Mouse (Mus musculus) hindbrain, postnatal 0 days (tissue): ENCODE results near the gene Fhl2. TPM values are rescaled to one million over a fixed set of nuclear protein-coding genes. Genes with fewer than 3 reads are reported as not detected.

ENCODE experiments used
- ATAC-seq: fragments of 200-750 bp; cut with Nextera tagmentation; 2 replicates; pipeline ENCODE4 v1.8.0; 2017; ENCODE audit warnings: mild to moderate bottlenecking, moderate TSS enrichment, moderate library complexity
- DNase-seq: peaks from one replicate; pipeline ENCODE4 v3.0.0-alpha.2; 2015; ENCODE audit warnings: low spot score
- H3K27ac ChIP-seq: fragments of 300-500 bp; sonication (generic); 2 replicates; pipeline ENCODE4 v1.5.1; 2014; ENCODE audit warnings: mild to moderate bottlenecking
- H3K27me3 ChIP-seq: fragments of 300-500 bp; sonication (generic); 2 replicates; pipeline ENCODE4 v1.6.1; 2014; ENCODE audit warnings: low read length, mixed read lengths; ENCODE audit not compliant: insufficient read depth
- H3K36me3 ChIP-seq: fragments of 300-500 bp; sonication (generic); 2 replicates; pipeline ENCODE4 v1.6.1; 2014; ENCODE audit warnings: low read length, mixed read lengths; ENCODE audit not compliant: insufficient read depth
- H3K4me1 ChIP-seq: fragments of 300-500 bp; sonication (generic); 2 replicates; pipeline ENCODE4 v1.6.1; 2014; ENCODE audit warnings: antibody characterized with exemption, low read length, mixed read lengths; ENCODE audit not compliant: insufficient read depth
- H3K4me2 ChIP-seq: fragments of 300-500 bp; sonication (generic); 2 replicates; pipeline ENCODE4 v1.6.1; 2014; ENCODE audit warnings: low read depth, mild to moderate bottlenecking, low read length, moderate library complexity, mixed read lengths
- H3K4me3 ChIP-seq: fragments of 300-500 bp; sonication (generic); 2 replicates; pipeline ENCODE4 v1.5.1; 2014; ENCODE audit warnings: low read length
- H3K9ac ChIP-seq: fragments of 300-500 bp; sonication (generic); replicated peaks from 2 replicates; pipeline ENCODE4 v1.6.1; 2014; ENCODE audit warnings: mild to moderate bottlenecking, low read length, moderate library complexity, mixed read lengths
- H3K9me3 ChIP-seq: fragments of 300-500 bp; sonication (generic); 2 replicates; pipeline ENCODE4 v1.6.1; 2016; ENCODE audit warnings: low read length, mixed read lengths
- CTCF ChIP-seq: IDR thresholded peaks from 2 replicates; pipeline ENCODE4 v1.5.1; 2016; ENCODE audit warnings: antibody characterized with exemption, control low read depth, low read depth
- WGBS: fragments of 180-500 bp; shearing (Covaris S2); extraction: QIAGEN DNeasy Blood & Tissue Kit; methylation state at CpG from one replicate; pipeline ENCODE4 v1.1.7; 2014; 5-methylcytosine and 5-hydroxymethylcytosine counted together
- polyA plus RNA-seq: library from polyadenylated mRNA; unstranded; fragments of >200 nt; fragmentation: Nextera tagmentation; extraction: Ambion mirVana; gene quantifications from 2 replicates; pipeline ENCODE4 v1.2.1, GENCODE M21; 2015
- total RNA-seq: library from RNA; depleted of rRNA; stranded (reverse); fragments of >200 nt; gene quantifications from 2 replicates; pipeline ENCODE4 v1.2.3, GENCODE M21; 2014

The Fhl2 gene
- total and polyA plus RNA-seq, 2 experiments from 2014 or later: 24.5 to 29.7 TPM

DNA sequence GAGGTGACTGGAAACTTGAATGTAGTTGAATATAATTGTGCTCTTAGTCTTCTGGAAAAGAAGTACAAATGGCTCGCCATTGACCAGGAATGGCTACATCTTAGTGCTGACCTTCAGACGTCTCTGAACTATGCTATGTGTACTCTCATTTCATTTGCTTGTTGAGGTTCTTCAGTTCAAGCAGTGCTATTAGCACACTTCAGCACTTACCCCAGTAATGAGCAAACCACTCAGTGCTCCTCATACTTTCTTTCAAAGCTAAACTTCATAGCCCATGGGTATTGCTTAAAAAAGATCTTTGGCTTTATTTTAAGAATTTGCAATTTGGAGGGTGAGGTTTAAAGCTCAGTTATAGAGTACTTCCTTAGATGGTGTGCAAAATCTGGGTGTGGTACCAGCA lies 88.1 kb downstream of the Fhl2 start:
- Histone ChIP-seq H3K36me3 (peaks cover 35% of the 10 kb centered on the region), H3K9me3 (no peaks in the 10 kb centered on the region), H3K27me3 (no peaks in the 10 kb centered on the region), H3K4me1 (no peaks in the 10 kb centered on the region), H3K4me2 (no peak overlapping the region), H3K9ac (no peak overlapping the region), H3K27ac (no peak overlapping the region), H3K4me3 (no peak overlapping the region)
- WGBS: 94% methylated on average over 2 of the region's 2 CpGs
- no peak for ATAC-seq
- TF ChIP-seq CTCF: no peak
- no peak for DNase-seq

DNA sequence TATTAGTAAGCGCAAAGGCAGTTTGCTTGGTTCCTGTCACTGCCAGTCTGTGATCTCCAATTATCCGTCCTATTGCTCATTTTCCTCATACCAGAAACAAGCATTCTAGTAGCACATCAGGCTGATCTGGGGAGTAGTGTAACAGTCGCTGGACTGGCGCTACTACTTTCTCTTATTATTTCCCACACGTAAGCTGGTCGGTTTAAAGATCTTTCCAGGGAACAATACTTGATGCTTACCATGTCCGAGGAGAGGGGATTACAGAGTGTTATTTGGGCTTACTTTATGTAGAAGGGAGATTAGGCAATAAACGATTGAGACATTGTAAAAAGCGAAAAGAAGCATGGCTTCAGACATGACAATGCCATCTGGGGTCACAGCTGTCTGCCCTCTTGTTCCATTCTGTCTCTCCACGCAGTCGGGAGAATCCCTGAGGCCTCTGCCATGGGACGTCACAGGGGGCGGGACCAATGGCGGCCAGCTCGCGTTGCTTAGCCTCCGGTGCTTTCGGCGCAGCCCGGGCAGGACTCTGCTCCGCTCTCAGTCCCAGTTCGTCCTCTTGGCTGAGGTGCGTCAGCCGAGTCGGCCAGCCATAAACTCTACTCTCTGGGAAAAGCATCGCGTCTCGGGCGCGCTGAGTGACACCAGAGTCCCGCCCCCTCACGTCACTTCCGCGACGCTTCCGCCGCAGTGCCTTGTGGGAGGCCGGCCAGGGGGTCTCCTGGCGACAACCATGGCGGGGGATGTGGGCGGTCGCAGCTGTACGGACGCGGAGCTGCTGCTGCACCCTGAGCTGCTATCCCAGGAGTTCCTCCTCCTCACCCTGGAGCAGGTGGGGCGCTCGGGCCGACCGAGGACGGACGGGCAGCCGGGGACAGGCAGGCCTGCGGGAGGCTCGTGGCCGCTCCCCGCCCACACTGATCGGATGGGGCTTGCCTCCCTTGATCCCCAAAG lies 98.5 kb downstream of the Fhl2 start, which contains the start of the genes Tgfbrap1 and AI597479:
Gene Tgfbrap1, minus strand, starts transcription at position 607 of the 954 bp plus-strand sequence.
Gene AI597479, plus strand, starts transcription at position 680 of the 954 bp plus-strand sequence.
- Histone ChIP-seq H3K27me3 (no peaks in the 10 kb centered on the region), H3K4me3 (peak within 1 kb of the TSS; percentile 62), H3K36me3 (no peaks in the 10 kb centered on the region), H3K9ac (peak within 1 kb of the TSS; percentile 84), H3K27ac (peak within 1 kb of the TSS; percentile 99), H3K4me2 (peak within 1 kb of the TSS; percentile 86), H3K9me3 (no peaks in the 10 kb centered on the region), H3K4me1 (peaks cover 4% of the 10 kb centered on the region; the same call in 1 of the 2 replicates)
- ATAC-seq (peak; percentile 98), DNase-seq (peak; percentile 97)
- 1% methylated on average over 57 of the region's 57 CpGs for WGBS
- TF ChIP-seq CTCF: no peak

- 82% methylated on average over 2 of the region's 2 CpGs for WGBS
Observed at GRCm38 (mm10) chr1:43094206-43094605, 102.6 kb downstream of the Fhl2 start.

GRCm38 (mm10) chr1:43092056-43093015 lies 104.4 kb downstream of the Fhl2 start:
- H3K27me3 ChIP-seq: no peaks in the 10 kb centered on the region
- DNase-seq: peak; percentile 79
- H3K9ac ChIP-seq: peak overlapping the region; percentile 80
- ATAC-seq: peak; percentile 87
- no peak for TF ChIP-seq CTCF
- H3K4me3 ChIP-seq: peak overlapping the region; percentile 65
- WGBS: under 1% methylated on average over 83 of the region's 102 CpGs
- peak overlapping the region; percentile 61 for H3K4me2 ChIP-seq
- peak overlapping the region; percentile 90 for H3K27ac ChIP-seq
- no peaks in the 10 kb centered on the region for H3K9me3 ChIP-seq
- peaks cover 8% of the 10 kb centered on the region; the same call in 1 of the 2 replicates for H3K4me1 ChIP-seq
- no peaks in the 10 kb centered on the region for H3K36me3 ChIP-seq

More at GRCm38 (mm10) chr1:43094206-43094605, 102.6 kb downstream of the Fhl2 start:
- Histone ChIP-seq H3K36me3 (no peaks in the 10 kb centered on the region), H3K27me3 (no peaks in the 10 kb centered on the region), H3K4me3 (no peak overlapping the region), H3K4me1 (peaks cover 10% of the 10 kb centered on the region; the same call in 1 of the 2 replicates), H3K9me3 (no peaks in the 10 kb centered on the region), H3K27ac (no peak overlapping the region), H3K9ac (no peak overlapping the region), H3K4me2 (no peak overlapping the region)
- DNase-seq: no peak
- no peak for ATAC-seq
- TF ChIP-seq CTCF: no peak

DNA sequence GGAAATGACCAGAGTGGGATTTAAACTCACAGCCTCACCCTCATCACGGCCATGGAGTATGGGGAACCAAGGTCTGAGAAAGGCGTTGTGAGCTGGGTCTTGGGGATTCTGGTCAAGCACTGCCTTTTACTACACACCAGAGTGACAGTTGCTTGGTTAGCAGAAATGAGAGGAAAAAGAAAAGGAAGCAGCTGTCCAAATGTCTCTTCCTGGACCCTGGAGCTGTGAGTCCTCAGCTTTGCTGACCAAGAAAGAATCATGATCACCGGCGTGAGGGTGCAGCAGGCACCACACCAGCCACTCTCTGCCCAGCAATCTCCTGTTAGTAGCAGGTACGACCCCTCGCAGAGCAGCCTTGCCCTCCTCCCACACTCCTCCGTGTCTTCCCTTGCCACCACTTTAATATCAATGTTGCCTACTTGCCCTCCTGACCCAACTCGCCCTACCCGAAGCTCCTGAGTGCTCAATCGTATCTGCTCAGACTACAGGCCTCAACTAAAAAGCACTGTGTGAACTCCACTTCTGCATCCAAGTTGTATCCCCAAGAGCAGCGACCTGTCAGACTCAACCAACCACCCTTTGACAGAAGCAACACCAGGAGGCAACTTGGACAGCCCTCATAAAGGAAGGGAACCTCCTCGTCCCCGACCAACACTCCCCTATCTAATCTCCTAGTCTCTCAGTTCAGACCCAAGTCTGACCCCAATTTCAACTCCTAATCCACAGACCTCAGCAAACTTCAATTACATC lies 105.3 kb downstream of the Fhl2 start:
- WGBS: 46% methylated on average over 13 of the region's 13 CpGs
- no peak for DNase-seq
- Histone ChIP-seq H3K27ac (peak overlapping the region; percentile 90; the same call in 1 of the 2 replicates), H3K4me2 (peak overlapping the region; percentile 61), H3K27me3 (no peaks in the 10 kb centered on the region), H3K4me1 (peaks cover 6% of the 10 kb centered on the region; the same call in 1 of the 2 replicates), H3K4me3 (peak overlapping the region; percentile 65), H3K9me3 (no peaks in the 10 kb centered on the region), H3K36me3 (no peaks in the 10 kb centered on the region), H3K9ac (peak overlapping the region; percentile 80)
- peak; percentile 27; the same call in 1 of the 2 replicates for ATAC-seq
- no peak for TF ChIP-seq CTCF
